Mouse (Mus musculus) spleen, adult 12 weeks (tissue): ENCODE data around the gene Mau2.
"Not testable (repeated sequence)": the region's sequence is repeated elsewhere in the genome, so short reads cannot be mapped to it uniquely, and the experiment has no call there.

Source experiments
- DNase-seq: peaks from one replicate; pipeline ENCODE4 v3.0.0; 2022; ENCODE audit warnings: low spot score

Mau2 gene

DNA sequence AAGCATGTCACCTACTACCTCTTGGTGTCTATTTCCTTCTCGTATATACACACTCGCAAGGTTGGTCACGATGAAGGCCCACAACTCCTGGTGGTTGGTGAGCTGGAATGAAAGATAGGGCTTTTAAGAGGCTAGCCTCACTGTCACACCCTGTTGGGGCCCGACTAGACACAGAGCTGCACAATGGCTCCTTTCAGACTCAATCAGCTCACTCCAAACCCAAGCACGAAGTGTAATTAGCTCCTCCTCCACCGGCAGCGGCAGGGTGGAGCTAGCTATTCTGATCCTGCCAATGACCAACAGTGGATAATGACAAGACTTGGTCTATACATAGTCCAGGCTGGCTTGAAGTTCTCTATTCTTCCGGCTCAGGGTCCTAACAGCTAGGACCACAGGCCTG lies 18.9 kb downstream of the Mau2 start:
- no peak for DNase-seq

GRCm38 (mm10) chr8:70015017-70015416 lies 27.5 kb downstream of the Mau2 start:
- DNase-seq = no peak

- DNase-seq = no peak
These were observed 29.8 kb downstream of the Mau2 start for GRCm38 (mm10) chr8:70012763-70013162.

DNA sequence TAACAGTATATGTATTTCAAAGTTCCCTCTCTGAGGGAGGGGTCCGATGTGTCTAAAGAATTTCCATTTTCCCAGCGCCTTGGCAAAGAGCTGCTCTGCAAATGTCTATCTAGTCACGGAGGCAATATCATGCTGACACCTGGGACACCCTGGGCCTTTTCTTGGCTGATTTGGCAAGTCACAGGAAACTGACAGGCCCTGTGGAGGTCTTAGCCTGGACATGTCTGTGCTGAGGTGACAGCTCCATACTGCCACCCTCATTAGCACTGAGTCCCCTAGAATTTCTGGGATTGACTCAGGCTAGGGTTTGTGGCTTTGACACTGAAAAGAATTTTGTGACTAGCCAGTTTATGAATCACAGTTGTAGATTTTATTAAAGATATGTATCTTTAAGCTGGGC lies 30.2 kb downstream of the Mau2 start:
- no peak for DNase-seq

- DNase-seq = not testable (repeated sequence)
These were observed 31.7 kb downstream of the Mau2 start for GRCm38 (mm10) chr8:70010796-70011195.

- no peak for DNase-seq
These were observed 37.4 kb downstream of the Mau2 start for GRCm38 (mm10) chr8:70005178-70005577.

DNA sequence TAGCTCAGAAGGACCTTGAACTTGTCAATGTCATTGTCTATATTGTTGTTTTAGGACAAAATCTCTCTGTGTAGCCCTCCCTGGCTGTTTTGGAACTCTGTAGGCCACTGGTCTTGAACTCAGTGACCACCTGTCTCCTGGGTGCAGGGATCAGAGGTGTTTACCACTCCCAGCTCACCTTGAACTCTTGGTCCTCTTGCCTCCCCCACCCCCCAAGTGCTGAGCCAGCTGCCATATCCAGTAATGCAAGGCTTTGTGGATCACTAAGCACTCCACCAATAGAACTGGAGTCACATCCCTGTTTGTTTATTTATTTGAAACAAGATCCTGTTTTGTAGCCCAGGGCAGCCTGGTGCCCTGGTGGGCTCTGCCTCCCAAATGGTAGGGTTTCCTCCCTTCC lies 38.2 kb downstream of the Mau2 start:
- no peak for DNase-seq

DNA sequence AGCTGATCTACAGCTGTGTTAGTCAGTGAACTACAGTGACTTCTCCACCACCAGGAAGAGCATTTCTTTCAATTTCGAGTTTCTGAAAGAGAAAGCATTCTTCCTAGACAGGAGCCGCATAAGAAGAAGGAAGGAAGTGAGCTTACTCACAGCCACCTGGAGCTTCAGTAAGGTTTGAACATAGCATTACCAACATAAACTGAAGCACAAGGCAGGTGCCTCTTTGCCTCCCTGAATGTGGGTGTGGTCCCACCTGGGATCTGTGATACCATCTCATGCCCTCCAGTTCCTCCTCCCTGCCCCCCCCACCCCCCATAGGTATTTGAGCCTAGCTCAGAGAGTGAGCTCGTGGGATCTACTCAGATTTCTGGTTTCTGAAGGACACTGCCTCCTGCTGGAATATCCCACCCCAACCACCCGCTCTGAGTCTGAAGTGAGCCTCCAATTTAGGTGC lies 39.3 kb downstream of the Mau2 start:
- no peak for DNase-seq

DNA sequence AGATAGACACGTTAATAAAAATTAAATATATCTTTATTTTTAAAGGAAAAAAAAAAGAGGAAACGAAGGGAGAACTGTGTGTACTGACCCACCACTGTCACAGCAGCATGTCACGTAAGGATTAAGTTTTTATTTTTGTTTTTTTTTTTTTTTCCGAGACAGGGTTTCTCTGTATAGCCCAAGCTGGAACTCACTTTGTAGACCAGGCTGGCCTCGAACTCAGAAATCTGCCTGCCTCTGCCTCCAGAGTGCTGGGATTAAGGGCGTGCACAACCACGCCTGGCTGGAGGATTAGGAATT lies 40.7 kb downstream of the Mau2 start:
- not testable (repeated sequence) for DNase-seq

GRCm38 (mm10) chr8:70001176-70001891 lies 41.2 kb downstream of the Mau2 start:
- peak; percentile 56 for DNase-seq

DNA sequence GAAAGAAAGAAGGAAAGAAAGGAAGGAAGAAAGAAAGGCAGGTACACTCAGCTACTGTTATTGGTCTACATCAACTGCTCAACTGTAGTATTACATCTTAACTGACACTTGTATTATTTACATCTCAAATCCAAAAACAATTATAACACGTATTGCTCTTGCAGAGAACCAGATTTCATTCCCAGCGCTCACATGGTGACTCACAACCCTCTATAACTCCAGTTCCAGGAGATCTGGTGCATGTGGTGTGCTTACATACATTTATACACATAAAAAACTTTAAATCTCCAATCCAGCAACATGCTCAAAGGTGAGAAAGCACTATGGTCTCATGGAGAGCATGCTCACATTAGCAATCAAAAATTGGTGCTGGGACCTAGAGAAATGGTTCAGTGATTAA lies 42.3 kb downstream of the Mau2 start:
- no peak for DNase-seq

- no peak for DNase-seq
These were observed 43.3 kb downstream of the Mau2 start for GRCm38 (mm10) chr8:69999236-69999635.

- no peak for DNase-seq
These were observed 43.8 kb downstream of the Mau2 start for GRCm38 (mm10) chr8:69998706-69999105.

- no peak for DNase-seq
These were observed 45.8 kb downstream of the Mau2 start for GRCm38 (mm10) chr8:69996589-69997285.

DNA sequence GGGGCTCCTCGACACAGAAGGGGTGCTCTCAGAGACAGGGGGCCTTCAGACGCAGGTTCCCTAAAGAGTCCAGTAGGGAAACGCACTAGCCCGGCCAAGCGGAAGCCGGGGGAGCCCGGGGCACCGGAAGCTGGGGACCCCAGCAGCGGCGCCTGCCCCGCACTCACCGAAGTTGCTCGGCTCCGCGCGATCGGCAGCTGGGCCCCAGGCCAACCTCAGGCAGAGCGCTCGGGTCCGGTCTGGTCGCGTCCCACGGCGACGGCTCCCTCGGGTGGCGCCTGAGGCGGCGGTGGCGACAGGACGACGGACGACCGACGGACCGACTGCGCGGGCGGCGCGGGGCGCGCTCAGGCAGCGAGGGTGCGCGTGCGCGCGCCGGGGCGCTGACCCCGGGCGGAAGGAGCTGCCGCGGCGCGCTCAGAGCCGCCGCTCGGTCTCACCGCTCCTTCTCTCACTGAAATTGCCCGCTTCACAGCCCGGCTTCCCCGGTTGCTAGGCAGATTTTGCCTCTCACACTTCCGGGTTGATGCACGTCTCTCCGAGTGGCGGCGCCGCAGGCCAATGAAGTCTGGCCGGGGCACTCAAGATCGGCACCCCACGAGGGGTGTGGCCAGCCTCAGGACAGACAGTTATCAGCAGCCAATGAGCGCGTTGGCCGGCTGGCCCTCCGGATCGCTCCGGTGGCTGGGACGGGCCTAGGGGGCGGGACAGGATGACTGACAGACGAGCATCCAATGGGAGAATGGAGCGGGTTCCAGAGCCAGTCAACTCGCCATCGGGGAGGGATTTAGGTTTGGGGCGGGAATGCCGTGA lies 46.6 kb downstream of the Mau2 start, which contains the start of gene Gatad2a:
Gatad2a (minus strand) TSS at position 609 of the 813 bp plus-strand sequence.
- DNase-seq = peak; percentile 100

DNA sequence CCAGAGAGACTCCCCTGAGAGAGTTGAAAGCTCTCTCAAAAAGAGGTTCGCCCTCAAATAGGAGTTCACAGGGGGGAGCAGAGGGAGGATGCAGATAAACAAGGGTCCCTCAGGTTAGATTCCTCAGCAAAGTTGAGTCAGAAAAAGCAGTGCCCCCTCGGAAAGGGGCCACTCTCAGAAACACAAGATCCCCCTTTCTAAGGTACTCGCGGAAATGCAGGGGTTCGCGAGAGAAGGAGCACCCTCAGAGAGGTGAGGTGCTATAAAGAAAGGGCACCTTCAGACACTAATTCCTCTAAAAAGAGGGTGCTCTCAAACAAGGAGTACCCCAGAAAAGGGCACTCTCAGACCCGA lies 47.1 kb downstream of the Mau2 start:
- DNase-seq = peak; percentile 14

DNA sequence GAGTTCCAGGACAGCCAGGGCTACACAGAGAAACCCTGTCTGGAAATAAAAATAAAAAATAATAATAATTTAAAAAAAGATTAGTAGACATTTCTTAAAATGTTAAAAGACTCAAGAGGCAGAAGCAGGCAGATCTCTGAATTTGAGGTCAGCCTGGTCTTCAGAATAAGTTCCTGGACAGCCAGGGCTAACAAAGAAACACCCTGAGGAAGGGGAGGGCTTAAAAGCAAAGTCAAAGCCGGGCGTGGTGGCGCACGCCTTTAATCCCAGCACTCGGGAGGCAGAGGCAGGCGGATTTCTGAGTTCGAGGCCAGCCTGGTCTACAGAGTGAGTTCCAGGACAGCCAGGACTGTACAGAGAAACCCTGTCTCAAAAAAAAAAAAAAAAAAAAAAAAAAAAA lies 53.6 kb downstream of the Mau2 start:
- DNase-seq = not testable (repeated sequence)

GRCm38 (mm10) chr8:69987744-69988143 lies 54.8 kb downstream of the Mau2 start:
- no peak for DNase-seq

- no peak for DNase-seq
These were observed 57.5 kb downstream of the Mau2 start for GRCm38 (mm10) chr8:69984876-69985553.

GRCm38 (mm10) chr8:69978456-69978855 lies 64.1 kb downstream of the Mau2 start:
- DNase-seq = no peak

DNA sequence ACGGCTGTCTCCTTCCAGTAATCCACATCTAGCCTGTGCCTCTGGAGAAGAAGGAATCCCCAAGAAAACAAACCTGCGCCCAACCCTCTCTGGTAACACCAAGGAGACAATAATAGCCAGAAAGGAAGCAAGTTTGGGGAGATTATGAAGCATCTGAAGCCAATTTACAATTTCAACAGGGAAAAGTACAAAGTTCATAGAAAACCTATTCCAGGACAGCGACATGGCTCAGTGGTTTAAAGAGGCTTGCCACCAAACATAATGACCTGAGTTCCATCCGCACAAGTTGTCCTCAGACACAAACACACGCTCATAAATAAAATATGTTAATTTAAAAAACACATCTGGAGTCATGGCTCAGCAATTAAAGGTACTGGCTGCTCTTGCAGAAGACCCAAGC lies 67.7 kb downstream of the Mau2 start:
- no peak for DNase-seq

DNA sequence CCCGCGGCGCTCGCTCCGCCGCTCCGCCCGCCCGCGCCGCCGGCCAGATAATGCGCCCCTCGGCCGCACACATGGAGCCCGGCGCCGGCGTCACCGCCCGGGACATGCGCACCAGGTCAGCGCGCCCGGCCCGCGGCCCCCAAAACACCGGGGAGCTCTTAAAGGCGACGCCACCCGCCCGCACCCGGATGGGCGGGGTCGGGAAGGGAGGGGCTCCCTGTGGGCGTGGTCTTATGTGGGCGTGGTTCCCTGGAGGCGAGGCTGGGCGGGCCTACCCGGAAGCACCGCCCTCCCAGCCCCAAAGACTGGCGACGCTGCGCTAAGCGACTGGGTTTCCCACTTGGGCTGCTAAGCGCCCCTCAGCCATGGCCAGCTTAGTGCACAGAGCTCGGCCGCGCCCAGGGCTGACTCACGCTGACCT lies 68.3 kb downstream of the Mau2 start:
- DNase-seq = peak; percentile 94
